Mouse (Mus musculus) intestine, embryonic 15.5 days (tissue): ENCODE results near the gene Trp53i11. TPM values are rescaled to one million over a fixed set of nuclear protein-coding genes. Genes with fewer than 3 reads are reported as not detected.
A peak's percentile ranks its signal among the peaks of the same experiment; 100 is the strongest.

Source experiments
- ATAC-seq: fragments of 200-750 bp; cut with Nextera tagmentation; 2 replicates; pipeline ENCODE4 v1.8.0; 2017; ENCODE audit warnings: moderate TSS enrichment, moderate library complexity
- H3K27ac ChIP-seq: fragments of 300-500 bp; sonication (generic); 2 replicates; pipeline ENCODE4 v1.5.1; 2015; ENCODE audit warnings: mild to moderate bottlenecking, inconsistent platforms
- H3K27me3 ChIP-seq: fragments of 300-500 bp; sonication (generic); replicated peaks from 2 replicates; pipeline ENCODE4 v1.6.1; 2015; ENCODE audit warnings: inconsistent platforms
- H3K36me3 ChIP-seq: fragments of 300-500 bp; sonication (generic); 2 replicates; pipeline ENCODE4 v1.6.1; 2015; ENCODE audit warnings: inconsistent platforms
- H3K4me1 ChIP-seq: fragments of 300-500 bp; sonication (generic); replicated peaks from 2 replicates; pipeline ENCODE4 v1.6.1; 2015; ENCODE audit warnings: inconsistent platforms
- H3K4me2 ChIP-seq: fragments of 300-500 bp; sonication (generic); replicated peaks from 2 replicates; pipeline ENCODE4 v1.6.1; 2015; ENCODE audit warnings: mild to moderate bottlenecking, inconsistent platforms
- H3K4me3 ChIP-seq: fragments of 300-500 bp; sonication (generic); replicated peaks from 2 replicates; pipeline ENCODE4 v1.5.1; 2015; ENCODE audit warnings: inconsistent platforms
- H3K9ac ChIP-seq: fragments of 300-500 bp; sonication (generic); 2 replicates; pipeline ENCODE4 v1.6.1; 2015; ENCODE audit warnings: inconsistent platforms
- H3K9me3 ChIP-seq: fragments of 300-500 bp; sonication (generic); 2 replicates; pipeline ENCODE4 v1.6.1; 2016; ENCODE audit warnings: inconsistent platforms
- WGBS: fragments of 180-500 bp; shearing (Covaris S2); methylation state at CpG from one replicate; pipeline ENCODE4 v1.1.7; 2015; 5-methylcytosine and 5-hydroxymethylcytosine counted together
- polyA plus RNA-seq: library from polyadenylated mRNA; unstranded; fragments of >200 nt; fragmentation: Nextera tagmentation; extraction: Ambion mirVana; gene quantifications from 2 replicates; pipeline ENCODE4 v1.2.1, GENCODE M21; 2015

Trp53i11 gene
- polyA plus RNA-seq, 1 experiment from 2014 or later = 36.0 TPM

GRCm38 (mm10) chr2:93206126-93206525 lies 18.8 kb downstream of the Trp53i11 start:
- H3K9me3 ChIP-seq = no peaks in the 10 kb centered on the region
- H3K4me3 ChIP-seq = no peak overlapping the region
- WGBS = 90% methylated on average over 1 of the region's 1 CpGs
- H3K27me3 ChIP-seq = no peaks in the 10 kb centered on the region
- H3K4me2 ChIP-seq = no peak overlapping the region
- no peak for ATAC-seq
- H3K27ac ChIP-seq = no peak overlapping the region
- no peaks in the 10 kb centered on the region for H3K4me1 ChIP-seq
- no peak overlapping the region for H3K9ac ChIP-seq
- no peaks in the 10 kb centered on the region for H3K36me3 ChIP-seq

- Histone ChIP-seq H3K4me3 (no peak overlapping the region), H3K9ac (no peak overlapping the region), H3K27ac (no peak overlapping the region), H3K4me1 (peaks cover 15% of the 10 kb centered on the region), H3K4me2 (no peak overlapping the region), H3K27me3 (no peaks in the 10 kb centered on the region), H3K9me3 (no peaks in the 10 kb centered on the region), H3K36me3 (no peaks in the 10 kb centered on the region)
- no peak for ATAC-seq
- WGBS = 76% methylated on average over 2 of the region's 2 CpGs
Measured at GRCm38 (mm10) chr2:93212386-93212785, 25.0 kb downstream of the Trp53i11 start.

GRCm38 (mm10) chr2:93212865-93213264 lies 25.5 kb downstream of the Trp53i11 start:
- Histone ChIP-seq H3K27me3 (no peaks in the 10 kb centered on the region), H3K4me1 (peaks cover 19% of the 10 kb centered on the region), H3K4me3 (no peak overlapping the region), H3K4me2 (no peak overlapping the region), H3K27ac (no peak overlapping the region), H3K9ac (no peak overlapping the region), H3K9me3 (no peaks in the 10 kb centered on the region), H3K36me3 (no peaks in the 10 kb centered on the region)
- ATAC-seq = no peak
- WGBS = 94% methylated on average over 2 of the region's 2 CpGs

- Histone ChIP-seq H3K36me3 (no peaks in the 10 kb centered on the region), H3K27me3 (no peaks in the 10 kb centered on the region), H3K4me1 (peaks cover 23% of the 10 kb centered on the region), H3K4me3 (no peak overlapping the region), H3K9ac (no peak overlapping the region), H3K9me3 (no peaks in the 10 kb centered on the region), H3K4me2 (no peak overlapping the region), H3K27ac (no peak overlapping the region)
- WGBS = 73% methylated on average over 1 of the region's 1 CpGs
- ATAC-seq = peak; percentile 67
Measured at GRCm38 (mm10) chr2:93214192-93214591, 26.8 kb downstream of the Trp53i11 start.

- Histone ChIP-seq H3K9ac (no peak overlapping the region), H3K36me3 (no peaks in the 10 kb centered on the region), H3K4me2 (no peak overlapping the region), H3K27ac (no peak overlapping the region), H3K4me1 (peaks cover 23% of the 10 kb centered on the region), H3K9me3 (no peaks in the 10 kb centered on the region), H3K27me3 (no peaks in the 10 kb centered on the region), H3K4me3 (no peak overlapping the region)
- WGBS = 82% methylated on average over 10 of the region's 10 CpGs
- no peak for ATAC-seq
Measured at GRCm38 (mm10) chr2:93215790-93216189, 28.4 kb downstream of the Trp53i11 start.

- Histone ChIP-seq H3K27me3 (no peaks in the 10 kb centered on the region), H3K9me3 (no peaks in the 10 kb centered on the region), H3K27ac (peak overlapping the region; percentile 34; the same call in 1 of the 2 replicates), H3K9ac (no peak overlapping the region), H3K36me3 (no peaks in the 10 kb centered on the region), H3K4me2 (no peak overlapping the region), H3K4me1 (peaks cover 23% of the 10 kb centered on the region), H3K4me3 (no peak overlapping the region)
- peak; percentile 75 for ATAC-seq
- 19% methylated on average over 7 of the region's 7 CpGs for WGBS
Measured at GRCm38 (mm10) chr2:93217015-93217414, 29.7 kb downstream of the Trp53i11 start.

GRCm38 (mm10) chr2:93218353-93218990 lies 31.1 kb downstream of the Trp53i11 start:
- Histone ChIP-seq H3K4me2 (no peak overlapping the region), H3K9ac (no peak overlapping the region), H3K36me3 (0 out of 2 replicates have a peak, but pooled peaks cover 2% of the 10 kb centered on the region), H3K27me3 (no peaks in the 10 kb centered on the region), H3K27ac (no peak overlapping the region), H3K4me1 (peaks cover 23% of the 10 kb centered on the region), H3K9me3 (no peaks in the 10 kb centered on the region), H3K4me3 (no peak overlapping the region)
- 67% methylated on average over 7 of the region's 7 CpGs for WGBS
- ATAC-seq = no peak

GRCm38 (mm10) chr2:93219576-93219975 lies 32.2 kb downstream of the Trp53i11 start:
- no peak for ATAC-seq
- Histone ChIP-seq H3K36me3 (0 out of 2 replicates have a peak, but pooled peaks cover 2% of the 10 kb centered on the region), H3K4me2 (no peak overlapping the region), H3K4me3 (no peak overlapping the region), H3K9ac (no peak overlapping the region), H3K27ac (no peak overlapping the region), H3K27me3 (no peaks in the 10 kb centered on the region), H3K9me3 (no peaks in the 10 kb centered on the region), H3K4me1 (peaks cover 15% of the 10 kb centered on the region)
- 93% methylated on average over 3 of the region's 3 CpGs for WGBS

- no peak overlapping the region for H3K4me2 ChIP-seq
Measured at GRCm38 (mm10) chr2:93220447-93220846, 33.1 kb downstream of the Trp53i11 start.

GRCm38 (mm10) chr2:93223463-93223862 lies 36.1 kb downstream of the Trp53i11 start:
- ATAC-seq = no peak
- H3K9ac ChIP-seq = no peak overlapping the region
- H3K9me3 ChIP-seq = no peaks in the 10 kb centered on the region
- no peak overlapping the region for H3K4me2 ChIP-seq
- 50% methylated on average over 6 of the region's 6 CpGs for WGBS
- H3K4me3 ChIP-seq = no peak overlapping the region
- H3K4me1 ChIP-seq = peaks cover 17% of the 10 kb centered on the region
- no peaks in the 10 kb centered on the region for H3K27me3 ChIP-seq
- 0 out of 2 replicates have a peak, but pooled peaks cover 2% of the 10 kb centered on the region for H3K36me3 ChIP-seq
- H3K27ac ChIP-seq = no peak overlapping the region

More at GRCm38 (mm10) chr2:93220447-93220846, 33.1 kb downstream of the Trp53i11 start:
- Histone ChIP-seq H3K4me1 (peaks cover 15% of the 10 kb centered on the region), H3K36me3 (0 out of 2 replicates have a peak, but pooled peaks cover 2% of the 10 kb centered on the region), H3K9ac (no peak overlapping the region), H3K4me3 (no peak overlapping the region), H3K9me3 (no peaks in the 10 kb centered on the region), H3K27ac (no peak overlapping the region), H3K27me3 (no peaks in the 10 kb centered on the region)
- WGBS = 57% methylated on average over 5 of the region's 5 CpGs
- ATAC-seq = no peak

GRCm38 (mm10) chr2:93226606-93227595 lies 39.6 kb downstream of the Trp53i11 start:
- ATAC-seq = peak; percentile 80
- no peak overlapping the region for H3K4me2 ChIP-seq
- peaks cover 14% of the 10 kb centered on the region for H3K4me1 ChIP-seq

More at GRCm38 (mm10) chr2:93226606-93227595, 39.6 kb downstream of the Trp53i11 start:
- no peak overlapping the region for H3K27ac ChIP-seq
- H3K4me3 ChIP-seq = no peak overlapping the region
- WGBS = 18% methylated on average over 20 of the region's 20 CpGs
- no peak overlapping the region for H3K9ac ChIP-seq
- no peaks in the 10 kb centered on the region for H3K9me3 ChIP-seq
- H3K36me3 ChIP-seq = 0 out of 2 replicates have a peak, but pooled peaks cover 2% of the 10 kb centered on the region
- H3K27me3 ChIP-seq = no peaks in the 10 kb centered on the region
